26 mouse cellular contexts compared by ENCODE assay signal in genomic region chr7:92441611-92442010, GRCm38 (mm10).
DNase-seq lines count a peak whose midpoint lies in the region; ATAC-seq and TF ChIP-seq lines count a peak whose summit lies in the region.
"Had no signal": no experiment of that assay in that cellular context is flagged by ENCODE, and none has a peak within 500 bp of the region (broad histone marks: within the 10 kb centered on the region; RNA-seq: fewer than 3 reads in every experiment).

No protein-coding gene starts in this region.

- no peak overlapping the region for H3K9ac ChIP-seq in midbrain, embryonic 11.5 days (ENCODE audit: low read length)
- H3K9ac ChIP-seq in midbrain, embryonic 15.5 days, result no peak overlapping the region
- H3K9ac ChIP-seq: embryonic facial prominence, embryonic 13.5 days; forebrain, embryonic 13.5 days; intestine, embryonic 15.5 days; limb, embryonic 12.5 days had no signal

- no peak overlapping the region for H3K4me2 ChIP-seq in midbrain, embryonic 11.5 days
- H3K4me2 ChIP-seq in midbrain, embryonic 15.5 days, result no peak overlapping the region
- H3K4me2 ChIP-seq: embryonic facial prominence, embryonic 13.5 days; forebrain, embryonic 13.5 days; heart, embryonic 11.5 days; intestine, embryonic 15.5 days; limb, embryonic 12.5 days had no signal

- no peaks in the 10 kb centered on the region for H3K4me1 ChIP-seq in midbrain, embryonic 11.5 days (ENCODE audit: control insufficient read depth, insufficient read depth, low read length)
- no peaks in the 10 kb centered on the region for H3K4me1 ChIP-seq in midbrain, embryonic 15.5 days
- H3K4me1 ChIP-seq in cortical plate, adult 2 months (ENCODE audit: control insufficient read depth, insufficient read depth, low read length), result no peaks in the 10 kb centered on the region
- H3K4me1 ChIP-seq: embryonic facial prominence, embryonic 13.5 days; forebrain, embryonic 13.5 days; hindbrain, embryonic 10.5 days; intestine, embryonic 15.5 days; limb, embryonic 12.5 days; midbrain, embryonic 10.5 days had no signal

- H3K27me3 ChIP-seq in midbrain, embryonic 11.5 days (ENCODE audit: control insufficient read depth, insufficient read depth, low read length), result no peaks in the 10 kb centered on the region
- H3K27me3 ChIP-seq in midbrain, embryonic 15.5 days (replicated peaks), result no peaks in the 10 kb centered on the region
- H3K27me3 ChIP-seq: embryonic facial prominence, embryonic 13.5 days; forebrain, embryonic 13.5 days; intestine, embryonic 15.5 days; limb, embryonic 12.5 days had no signal

- no peak for TF ChIP-seq CTCF in cortical plate, adult 2 months (IDR thresholded peaks at IDR 0.05; ENCODE audit: extremely low read depth, insufficient read depth, low read length)

- H3K27ac ChIP-seq in midbrain, embryonic 11.5 days (ENCODE audit: low read depth, low read length), result no peak overlapping the region
- H3K27ac ChIP-seq in midbrain, embryonic 15.5 days, result no peak overlapping the region
- H3K27ac ChIP-seq in cortical plate, adult 2 months (ENCODE audit: insufficient read depth, low read length), result 0 out of 2 replicates have a peak overlapping the region, but pooled peaks have one; percentile 46
- H3K27ac ChIP-seq: embryonic facial prominence, embryonic 13.5 days; forebrain, embryonic 13.5 days; gastrocnemius, adult 2 months; hindbrain, embryonic 10.5 days; intestine, embryonic 15.5 days; layer of hippocampus, adult 2 months; limb, embryonic 12.5 days; midbrain, embryonic 10.5 days had no signal

- H3K4me3 ChIP-seq in midbrain, embryonic 11.5 days (ENCODE audit: low read depth, low read length), result no peak overlapping the region
- no peak overlapping the region for H3K4me3 ChIP-seq in midbrain, embryonic 15.5 days
- H3K4me3 ChIP-seq in cortical plate, adult 2 months (ENCODE audit: insufficient read depth, low read length), result no peak overlapping the region
- H3K4me3 ChIP-seq: embryonic facial prominence, embryonic 13.5 days; erythroblast, embryonic 14.5 days; forebrain, embryonic 13.5 days; gastrocnemius, adult 2 months; hindbrain, embryonic 10.5 days; intestine, embryonic 15.5 days; layer of hippocampus, adult 2 months; limb, embryonic 12.5 days; midbrain, embryonic 10.5 days had no signal

- no peak for ATAC-seq in midbrain, embryonic 11.5 days (ENCODE audit: low FRiP score)
- ATAC-seq in midbrain, embryonic 15.5 days (replicated peaks), result no peak
- peak; percentile 70 for ATAC-seq in megakaryocyte, adult 5-6 weeks (ENCODE audit: poor library complexity, severe bottlenecking)
- ATAC-seq: CD4-positive, CD25-positive, alpha-beta regulatory T cell, adult 4 months; forebrain, embryonic 13.5 days; hindbrain, embryonic 16.5 days; intestine, embryonic 15.5 days had no signal

- DNase-seq in midbrain, embryonic 11.5 days (ENCODE audit: low spot score, missing footprints), result peak; percentile 60
- DNase-seq in left cerebral cortex, adult 18-20 months (ENCODE audit: low spot score in 2 of 2), result no peak
- DNase-seq in thymus, adult 18-20 months, result no peak
- DNase-seq in cerebellum, adult 8-10 months, result no peak
- DNase-seq: adrenal gland, postnatal 36 days; cerebellum, adult 9-11 months; embryo, embryonic 11 days; gastrocnemius, adult 2 months; kidney, postnatal 25 days; lung, adult 2 months; retina, postnatal 1 day; thymus, postnatal 25 days had no signal

- TF ChIP-seq POLR2A in cortical plate, adult 2 months (IDR thresholded peaks at IDR 0.05; ENCODE audit: extremely low read depth, insufficient read depth, low read length), result no peak

- no peaks in the 10 kb centered on the region for H3K9me3 ChIP-seq in midbrain, embryonic 11.5 days (ENCODE audit: control insufficient read depth, low read length)
- H3K9me3 ChIP-seq in midbrain, embryonic 15.5 days, result no peaks in the 10 kb centered on the region
- H3K9me3 ChIP-seq: embryonic facial prominence, embryonic 13.5 days; forebrain, embryonic 13.5 days; hindbrain, embryonic 10.5 days; intestine, embryonic 15.5 days; limb, embryonic 12.5 days; midbrain, embryonic 10.5 days had no signal

- H3K36me3 ChIP-seq in midbrain, embryonic 11.5 days (ENCODE audit: control insufficient read depth, insufficient read depth, low read length), result no peaks in the 10 kb centered on the region
- H3K36me3 ChIP-seq in midbrain, embryonic 15.5 days (replicated peaks), result 0 out of 2 replicates have a peak, but pooled peaks cover 4% of the 10 kb centered on the region
- H3K36me3 ChIP-seq: embryonic facial prominence, embryonic 13.5 days; hindbrain, embryonic 10.5 days; intestine, embryonic 15.5 days; limb, embryonic 12.5 days; midbrain, embryonic 10.5 days had no signal
